Mouse (Mus musculus): ENCODE data around the gene Anxa1.

- peak; percentile 49; the same call in 1 of the 2 replicates for TF ChIP-seq CTCF (IDR thresholded peaks at IDR 0.05; ENCODE audit: low read depth, low read length)
- TF ChIP-seq POLR2A (IDR thresholded peaks at IDR 0.05; ENCODE audit: extremely low read depth, insufficient read depth, low read length) = no peak
Observed at GRCm38 (mm10) chr19:20344511-20345316, 46.0 kb downstream of the Anxa1 start.

Measured in liver, adult 2 months (tissue).